Mouse (Mus musculus) frontal cortex, adult (tissue): ENCODE results near the gene Mmp24.

Experiments
- ATAC-seq: cut with Nextera tagmentation; 2 replicates; pipeline ENCODE4 v1.9.2; 2017; ENCODE audit warnings: mild to moderate bottlenecking, moderate library complexity, mixed read lengths; ENCODE audit not compliant: low TSS enrichment

Gene Mmp24

DNA sequence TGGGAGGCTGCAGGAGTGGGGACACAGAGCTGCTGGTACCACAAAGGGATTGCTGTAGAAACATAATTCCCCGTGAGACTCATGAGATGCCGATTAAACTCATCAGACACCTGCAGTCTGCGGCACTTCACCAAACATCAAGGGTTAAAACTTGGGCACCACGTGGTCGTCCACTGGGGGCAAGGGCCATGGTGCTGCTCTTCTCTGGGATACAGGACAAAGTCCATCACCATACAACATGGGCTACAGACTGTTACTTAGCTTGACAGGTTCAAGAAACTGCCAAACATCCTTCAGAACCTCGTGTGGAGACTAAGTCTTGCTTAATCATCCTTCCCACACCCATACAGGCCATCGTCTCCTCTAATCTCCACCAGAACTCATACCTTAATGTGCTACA lies 85.0 kb downstream of the Mmp24 start:
- no peak for ATAC-seq

- no peak for ATAC-seq
Measured at GRCm38 (mm10) chr2:155861581-155861980, 86.4 kb downstream of the Mmp24 start.

GRCm38 (mm10) chr2:155862573-155863300 lies 87.6 kb downstream of the Mmp24 start:
- ATAC-seq, result no peak

- no peak for ATAC-seq
Measured at GRCm38 (mm10) chr2:155863301-155863867, 88.2 kb downstream of the Mmp24 start.
